In the genomic region with DNA sequence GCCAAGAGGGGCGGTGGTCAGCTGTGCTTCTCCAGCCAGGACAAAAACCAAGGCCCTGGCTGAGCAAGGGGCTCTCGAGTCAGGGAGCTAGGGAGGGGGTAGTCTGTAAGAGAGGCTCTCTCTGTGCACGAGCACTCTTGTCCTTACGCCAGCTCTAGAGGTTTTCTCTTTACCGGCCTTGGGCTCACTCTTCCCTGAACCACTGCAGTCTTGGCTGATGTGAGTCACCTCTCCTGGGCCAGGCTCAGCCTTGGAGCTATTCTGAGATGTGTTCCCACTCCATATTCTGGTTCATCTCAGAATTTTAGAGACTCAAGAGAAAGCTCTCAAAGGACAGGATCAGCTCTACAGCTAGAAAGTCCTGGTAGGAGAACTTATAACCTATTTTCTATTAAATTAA, we compare ENCODE assay signal across 19 mouse cellular contexts. TPM values are rescaled to one million over a fixed set of nuclear protein-coding genes. Genes with fewer than 3 reads are reported as not detected.
A peak's percentile ranks its signal among the peaks of the same experiment; 100 is the strongest.
DNase-seq lines count a peak whose midpoint lies in the region; ATAC-seq and TF ChIP-seq lines count a peak whose summit lies in the region.
"Had no signal": no experiment of that assay in that cellular context is flagged by ENCODE, and none has a peak within 500 bp of the region (broad histone marks: within the 10 kb centered on the region; RNA-seq: fewer than 3 reads in every experiment).

No protein-coding gene starts in this region.

- H3K27me3 ChIP-seq in midbrain, embryonic 11.5 days (ENCODE audit: control insufficient read depth, insufficient read depth, low read length): no peaks in the 10 kb centered on the region
- H3K27me3 ChIP-seq in midbrain, embryonic 13.5 days: no peaks in the 10 kb centered on the region
- H3K27me3 ChIP-seq in liver, embryonic 15.5 days: no peaks in the 10 kb centered on the region
- H3K27me3 ChIP-seq in kidney, embryonic 16.5 days (ENCODE audit: insufficient read depth, low read length): no peaks in the 10 kb centered on the region
- H3K27me3 ChIP-seq: embryonic facial prominence, embryonic 15.5 days; forebrain, embryonic 13.5 days; midbrain, embryonic 12.5 days had no signal

- no peak for TF ChIP-seq CTCF in bone marrow, adult 2 months (IDR thresholded peaks at IDR 0.05; ENCODE audit: control insufficient read depth, insufficient read depth, low read length)

- DNase-seq in midbrain, embryonic 11.5 days (ENCODE audit: low spot score, missing footprints): peak; percentile 12
- peak; percentile 58 for DNase-seq in adrenal gland, adult 8-10 months
- no peak for DNase-seq in lung, postnatal 10 days
- DNase-seq: cerebellum, adult 18-20 months; heart, adult 11 months; kidney, adult 8-10 months; lung, postnatal 36 days had no signal

- H3K4me3 ChIP-seq in midbrain, embryonic 11.5 days (ENCODE audit: low read depth, low read length): no peak overlapping the region
- H3K4me3 ChIP-seq in midbrain, embryonic 13.5 days (replicated peaks): no peak overlapping the region
- no peak overlapping the region for H3K4me3 ChIP-seq in bone marrow, adult 2 months (replicated peaks; ENCODE audit: control insufficient read depth, low read depth, low read length)
- no peak overlapping the region for H3K4me3 ChIP-seq in liver, embryonic 15.5 days (replicated peaks)
- no peak overlapping the region for H3K4me3 ChIP-seq in kidney, embryonic 16.5 days (ENCODE audit: low read length)
- H3K4me3 ChIP-seq: embryonic facial prominence, embryonic 15.5 days; forebrain, embryonic 13.5 days; layer of hippocampus, adult 2 months; midbrain, embryonic 12.5 days had no signal

- 88% methylated on average over 5 of the region's 5 CpGs for WGBS in midbrain, embryonic 11.5 days
- WGBS in midbrain, embryonic 13.5 days: 85% methylated on average over 5 of the region's 5 CpGs
- 78% methylated on average over 5 of the region's 5 CpGs for WGBS in bone marrow, adult 2 months
- 71% methylated on average over 5 of the region's 5 CpGs for WGBS in liver, embryonic 15.5 days (ENCODE audit: insufficient replicate concordance)
- 95% methylated on average over 5 of the region's 5 CpGs for WGBS in kidney, embryonic 16.5 days

- no peak overlapping the region for H3K4me2 ChIP-seq in midbrain, embryonic 11.5 days
- H3K4me2 ChIP-seq in midbrain, embryonic 13.5 days (replicated peaks): no peak overlapping the region
- no peak overlapping the region for H3K4me2 ChIP-seq in liver, embryonic 15.5 days
- no peak overlapping the region for H3K4me2 ChIP-seq in kidney, embryonic 16.5 days (replicated peaks; ENCODE audit: low read depth, low read length)
- H3K4me2 ChIP-seq: embryonic facial prominence, embryonic 15.5 days; forebrain, embryonic 13.5 days; midbrain, embryonic 12.5 days had no signal

- no peak overlapping the region for H3K9ac ChIP-seq in midbrain, embryonic 11.5 days (ENCODE audit: low read length)
- no peak overlapping the region for H3K9ac ChIP-seq in midbrain, embryonic 13.5 days (replicated peaks)
- H3K9ac ChIP-seq in liver, embryonic 15.5 days: no peak overlapping the region
- no peak overlapping the region for H3K9ac ChIP-seq in kidney, embryonic 16.5 days (replicated peaks; ENCODE audit: low read length)
- H3K9ac ChIP-seq: embryonic facial prominence, embryonic 15.5 days; forebrain, embryonic 13.5 days; midbrain, embryonic 12.5 days had no signal

- no peaks in the 10 kb centered on the region for H3K4me1 ChIP-seq in midbrain, embryonic 11.5 days (ENCODE audit: control insufficient read depth, insufficient read depth, low read length)
- H3K4me1 ChIP-seq in midbrain, embryonic 13.5 days (replicated peaks): no peaks in the 10 kb centered on the region
- H3K4me1 ChIP-seq in bone marrow, adult 2 months (ENCODE audit: control insufficient read depth, insufficient read depth, low read length): peaks cover 1% of the 10 kb centered on the region; the same call in 1 of the 2 replicates
- H3K4me1 ChIP-seq in liver, embryonic 15.5 days (replicated peaks): peaks cover 45% of the 10 kb centered on the region
- H3K4me1 ChIP-seq in kidney, embryonic 16.5 days (ENCODE audit: insufficient read depth, low read length): no peaks in the 10 kb centered on the region
- H3K4me1 ChIP-seq: embryonic facial prominence, embryonic 15.5 days; forebrain, embryonic 13.5 days; midbrain, embryonic 12.5 days had no signal

- H3K27ac ChIP-seq in midbrain, embryonic 11.5 days (ENCODE audit: low read depth, low read length): no peak overlapping the region
- H3K27ac ChIP-seq in midbrain, embryonic 13.5 days: no peak overlapping the region
- peak overlapping the region; percentile 64; the same call in 1 of the 2 replicates for H3K27ac ChIP-seq in bone marrow, adult 2 months (ENCODE audit: control insufficient read depth, insufficient read depth, low read depth, low read length, poor library complexity)
- peak overlapping the region; percentile 86 for H3K27ac ChIP-seq in liver, embryonic 15.5 days (replicated peaks)
- no peak overlapping the region for H3K27ac ChIP-seq in kidney, embryonic 16.5 days (ENCODE audit: low read length)
- H3K27ac ChIP-seq: embryonic facial prominence, embryonic 15.5 days; forebrain, embryonic 13.5 days; layer of hippocampus, adult 2 months; midbrain, embryonic 12.5 days had no signal

- no peaks in the 10 kb centered on the region for H3K9me3 ChIP-seq in midbrain, embryonic 11.5 days (ENCODE audit: control insufficient read depth, low read length)
- no peaks in the 10 kb centered on the region for H3K9me3 ChIP-seq in midbrain, embryonic 13.5 days
- H3K9me3 ChIP-seq in liver, embryonic 15.5 days (replicated peaks): no peaks in the 10 kb centered on the region
- H3K9me3 ChIP-seq in kidney, embryonic 16.5 days (ENCODE audit: low read length): no peaks in the 10 kb centered on the region
- H3K9me3 ChIP-seq: embryonic facial prominence, embryonic 15.5 days; forebrain, embryonic 13.5 days; midbrain, embryonic 12.5 days had no signal

- TF ChIP-seq POLR2A in bone marrow, adult 2 months (IDR thresholded peaks at IDR 0.05; ENCODE audit: borderline replicate concordance, control insufficient read depth, low read depth, low read length): no peak

- no peak for ATAC-seq in midbrain, embryonic 11.5 days (ENCODE audit: low FRiP score)
- no peak for ATAC-seq in midbrain, embryonic 13.5 days
- ATAC-seq in liver, embryonic 15.5 days (ENCODE audit: insufficient read depth): no peak
- ATAC-seq in kidney, embryonic 16.5 days (ENCODE audit: low FRiP score, low TSS enrichment): no peak
- ATAC-seq: CD4-positive, CD25-positive, alpha-beta regulatory T cell, adult 4 months; forebrain, embryonic 13.5 days; hindbrain, embryonic 16.5 days had no signal

- no peaks in the 10 kb centered on the region; the same call in 1 of the 2 replicates for H3K36me3 ChIP-seq in midbrain, embryonic 11.5 days (ENCODE audit: control insufficient read depth, insufficient read depth, low read length)
- H3K36me3 ChIP-seq in midbrain, embryonic 13.5 days: peaks cover 76% of the 10 kb centered on the region
- H3K36me3 ChIP-seq in liver, embryonic 15.5 days (replicated peaks): peaks cover 40% of the 10 kb centered on the region
- peaks cover 11% of the 10 kb centered on the region; the same call in 1 of the 2 replicates for H3K36me3 ChIP-seq in kidney, embryonic 16.5 days (ENCODE audit: insufficient read depth, low read length)

RNA-seq across cellular contexts. Expression of gene Hdhd5, which starts 13.8 kb away (rescaled TPM):
- polyA plus RNA-seq in midbrain, embryonic 11.5 days (2014; fragmentation: Nextera tagmentation; extraction: Ambion mirVana): 12.4 and 15.0 TPM in 2 replicates
- polyA plus RNA-seq in midbrain, embryonic 13.5 days (2015; fragmentation: Nextera tagmentation; extraction: Ambion mirVana): 14.5 and 15.3 TPM in 2 replicates
- 10 to 100 TPM; 35.7 to 48.0 (median 40.7) TPM for total RNA-seq in adrenal gland, adult 8-10 months (2022)
- polyA plus RNA-seq in bone marrow, adult 2 months (2011; ENCODE audit: insufficient read depth, insufficient read length, low replicate concordance, missing spikeins): 17.1 and 25.3 TPM in 2 replicates
- polyA plus RNA-seq in liver, embryonic 15.5 days (2015; fragmentation: Nextera tagmentation; extraction: Ambion mirVana): 9.9 and 11.6 TPM in 2 replicates
- 22.1 and 23.6 TPM in 2 replicates for polyA plus RNA-seq in kidney, embryonic 16.5 days (2015; fragmentation: Nextera tagmentation; extraction: Ambion mirVana)

RNA-seq across cellular contexts. Expression of gene Tmem121b, which starts 23.7 kb away (rescaled TPM):
- 0.78 and 0.88 TPM in 2 replicates for polyA plus RNA-seq in midbrain, embryonic 11.5 days (2014; fragmentation: Nextera tagmentation; extraction: Ambion mirVana)
- polyA plus RNA-seq in midbrain, embryonic 13.5 days (2015; fragmentation: Nextera tagmentation; extraction: Ambion mirVana): 2.6 and 3.0 TPM in 2 replicates
- under 1 TPM in 3 of 4 experiments, not detected in 1; 0.07 to 0.12 (median 0.08) TPM for total RNA-seq in adrenal gland, adult 8-10 months (2022)
- polyA plus RNA-seq in bone marrow, adult 2 months (2011; ENCODE audit: insufficient read depth, insufficient read length, low replicate concordance, missing spikeins): not detected in 2 replicates
- not detected in 2 replicates for polyA plus RNA-seq in liver, embryonic 15.5 days (2015; fragmentation: Nextera tagmentation; extraction: Ambion mirVana)
- 0.04 TPM in 2 replicates for polyA plus RNA-seq in kidney, embryonic 16.5 days (2015; fragmentation: Nextera tagmentation; extraction: Ambion mirVana)
- total RNA-seq: liver, adult 2 months had no signal
- polyA plus RNA-seq: heart, postnatal 0 days; liver, adult 2 months had no signal

RNA-seq across cellular contexts. Expression of gene Il17ra, which starts 54.3 kb away (rescaled TPM):
- 1.6 and 2.0 TPM in 2 replicates for polyA plus RNA-seq in midbrain, embryonic 11.5 days (2014; fragmentation: Nextera tagmentation; extraction: Ambion mirVana)
- polyA plus RNA-seq in midbrain, embryonic 13.5 days (2015; fragmentation: Nextera tagmentation; extraction: Ambion mirVana): 2.9 and 4.4 TPM in 2 replicates
- 10 to 100 TPM; 12.9 to 14.8 (median 13.4) TPM for total RNA-seq in adrenal gland, adult 8-10 months (2022)
- 31.9 and 57.8 TPM in 2 replicates for polyA plus RNA-seq in bone marrow, adult 2 months (2011; ENCODE audit: insufficient read depth, insufficient read length, low replicate concordance, missing spikeins)
- polyA plus RNA-seq in liver, embryonic 15.5 days (2015; fragmentation: Nextera tagmentation; extraction: Ambion mirVana): 10.4 and 12.1 TPM in 2 replicates
- polyA plus RNA-seq in kidney, embryonic 16.5 days (2015; fragmentation: Nextera tagmentation; extraction: Ambion mirVana): 4.6 and 5.1 TPM in 2 replicates

Comparison
In these comparisons a context has a peak if more than half of its experiments do, and no peak if none do; other contexts are left out.
1. H3K27ac ChIP-seq: peak in bone marrow, adult 2 months (single experiment) and liver, embryonic 15.5 days (single experiment); none in midbrain, embryonic 11.5 days (single experiment), midbrain, embryonic 13.5 days (single experiment) and kidney, embryonic 16.5 days (single experiment).